Mouse (Mus musculus) erythroid progenitor cell, adult 5-6 weeks (primary cell): ENCODE data around the gene Wnt9b. TPM values are rescaled to one million over a fixed set of nuclear protein-coding genes. Genes with fewer than 3 reads are reported as not detected.
A peak's percentile ranks its signal among the peaks of the same experiment; 100 is the strongest.
"Not testable (repeated sequence)": the region's sequence is repeated elsewhere in the genome, so short reads cannot be mapped to it uniquely, and the experiment has no call there.

Experiments
- ATAC-seq: replicated peaks from 2 replicates; pipeline ENCODE4 v1.8.0; 2016; ENCODE audit warnings: moderate number of reproducible peaks, mild to moderate bottlenecking, moderate TSS enrichment, inconsistent platforms; ENCODE audit not compliant: poor library complexity, low FRiP score, severe bottlenecking
- total RNA-seq, 2 experiments: library from RNA; stranded (forward) in 1 of 2; stranded (reverse) in 1 of 2; fragments of 150-400 nt in 1 of 2; fragments of 186-747, 209-891 nt in 1 of 2; gene quantifications; 2 replicates each; pipeline versions ENCODE4 v1.2.3 to v1.2.4; 2015 to 2017; ENCODE audit warnings: low replicate concordance in 2 of 2

Gene Wnt9b
- not detected in 2 replicates for total RNA-seq (2015; ENCODE audit: low replicate concordance)
- not detected in 2 replicates for total RNA-seq (2017; ENCODE audit: low replicate concordance)

- ATAC-seq: no peak
These were observed at the start of gene Wnt9b for GRCm38 (mm10) chr11:103749306-103750089. Wnt9b (minus strand) TSS chr11:103749821.

GRCm38 (mm10) chr11:103789951-103790350, 40.3 kb upstream of the Wnt9b start:
- no peak for ATAC-seq

GRCm38 (mm10) chr11:103780152-103780551, 30.5 kb upstream of the Wnt9b start:
- ATAC-seq: no peak

GRCm38 (mm10) chr11:103774228-103774530, 24.6 kb upstream of the Wnt9b start:
- ATAC-seq: no peak

GRCm38 (mm10) chr11:103773387-103774227, 24.0 kb upstream of the Wnt9b start, which contains the start of gene Wnt3:
Wnt3 (plus strand) TSS chr11:103774150.
- no peak for ATAC-seq

GRCm38 (mm10) chr11:103772505-103773386, 23.1 kb upstream of the Wnt9b start:
- ATAC-seq: no peak

- no peak for ATAC-seq
These were observed 21.7 kb upstream of the Wnt9b start for GRCm38 (mm10) chr11:103771160-103771817.

- ATAC-seq: no peak
These were observed 16.0 kb upstream of the Wnt9b start for GRCm38 (mm10) chr11:103765556-103766011.

GRCm38 (mm10) chr11:103764601-103765000, 15.0 kb upstream of the Wnt9b start:
- ATAC-seq: no peak

- ATAC-seq: peak; percentile 53; the same call in 1 of the 2 replicates
These were observed 14.0 kb upstream of the Wnt9b start for GRCm38 (mm10) chr11:103763410-103764163.

- not testable (repeated sequence) for ATAC-seq
These were observed 11.3 kb upstream of the Wnt9b start for GRCm38 (mm10) chr11:103760891-103761290.

GRCm38 (mm10) chr11:103760101-103760500, 10.5 kb upstream of the Wnt9b start:
- no peak for ATAC-seq

GRCm38 (mm10) chr11:103758706-103759105, 9.1 kb upstream of the Wnt9b start:
- ATAC-seq: peak; percentile 65; the same call in 1 of the 2 replicates

GRCm38 (mm10) chr11:103758054-103758453, 8.4 kb upstream of the Wnt9b start:
- no peak for ATAC-seq

GRCm38 (mm10) chr11:103750612-103751011, 991 bp upstream of the Wnt9b start:
- no peak for ATAC-seq

GRCm38 (mm10) chr11:103735046-103735781, 14.4 kb downstream of the Wnt9b start:
- no peak for ATAC-seq

GRCm38 (mm10) chr11:103734411-103735045, 15.1 kb downstream of the Wnt9b start:
- no peak for ATAC-seq
